Comparison of ENCODE assay signal across 20 mouse cellular contexts in the genomic region with DNA sequence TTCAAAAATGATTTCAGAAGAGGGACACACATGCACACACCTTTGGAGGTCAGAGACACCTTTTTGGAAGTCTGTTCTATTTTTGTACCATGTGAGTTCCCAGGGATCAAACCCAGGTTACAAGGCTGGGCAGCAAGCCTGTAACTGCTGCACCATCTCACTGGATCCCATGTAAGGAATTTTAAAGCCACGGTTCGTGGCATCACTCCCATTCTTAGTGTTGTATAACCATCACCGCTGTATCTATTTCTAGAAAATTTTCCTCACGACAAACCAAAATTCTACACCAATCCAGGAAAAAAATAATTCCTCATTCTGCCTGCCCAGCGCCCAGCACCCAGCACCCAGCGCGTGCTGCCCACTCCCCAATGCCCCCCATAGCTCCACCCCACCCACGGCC. TPM values are rescaled to one million over a fixed set of nuclear protein-coding genes. Genes with fewer than 3 reads are reported as not detected.
"Had no signal": no experiment of that assay in that cellular context is flagged by ENCODE, and none has a peak within 500 bp of the region (broad histone marks: within the 10 kb centered on the region; RNA-seq: fewer than 3 reads in every experiment).

No protein-coding gene starts in this region.

- DNase-seq: kidney, adult 11 months; kidney, adult 8-10 months; kidney, postnatal 10 days; kidney, postnatal 36 days; liver, embryonic 13.5 days; lung, embryonic 14.5 days; right cerebral cortex, postnatal 25 days; thymus, adult 2 months; thymus, postnatal 25 days had no signal

- H3K4me3 ChIP-seq: intestine, embryonic 15.5 days; kidney, embryonic 15.5 days; liver, embryonic 13.5 days; midbrain, embryonic 12.5 days; midbrain, embryonic 15.5 days; neural tube, embryonic 12.5 days; neural tube, embryonic 15.5 days had no signal

- H3K27ac ChIP-seq: intestine, embryonic 15.5 days; kidney, embryonic 15.5 days; liver, embryonic 13.5 days; macrophage; midbrain, embryonic 12.5 days; midbrain, embryonic 15.5 days; neural tube, embryonic 12.5 days; neural tube, embryonic 15.5 days had no signal

RNA-seq across cellular contexts. Expression of gene Hapln4, which starts 16.0 kb away (rescaled TPM):
- total RNA-seq: megakaryocyte, adult 5-6 weeks had no signal
- polyA plus RNA-seq: kidney, embryonic 15.5 days; liver, embryonic 16.5 days; lung, postnatal 0 days had no signal

RNA-seq across cellular contexts. Expression of gene Ncan, which starts 21.4 kb away (rescaled TPM):
- total RNA-seq: liver, adult 2 months; megakaryocyte, adult 5-6 weeks had no signal
- polyA plus RNA-seq: liver, adult 2 months; macrophage had no signal

RNA-seq across cellular contexts. Expression of gene Tm6sf2, which starts 26.6 kb away (rescaled TPM):
- total RNA-seq: megakaryocyte, adult 5-6 weeks had no signal
